9 mouse cellular contexts compared by ENCODE assay signal in the genomic region with DNA sequence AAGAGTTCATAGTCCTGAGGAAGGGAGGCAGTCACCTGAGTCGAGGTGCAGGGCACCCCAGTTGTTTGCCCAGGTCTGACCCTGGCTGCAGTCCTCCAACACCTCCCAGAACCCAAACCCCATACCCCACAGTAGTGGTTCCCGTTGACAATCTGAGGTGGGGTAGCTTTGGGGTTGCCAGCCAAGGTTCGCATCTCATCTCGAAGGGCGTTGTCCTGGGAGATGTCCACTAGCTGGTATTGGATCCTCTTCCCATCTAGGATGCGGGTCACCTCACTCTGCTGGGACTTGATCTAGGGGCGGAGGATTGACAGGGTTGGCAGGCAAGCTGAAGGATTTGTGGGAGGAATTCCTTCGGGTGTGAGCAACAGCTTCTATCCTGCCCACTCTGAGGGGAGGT. TPM values are rescaled to one million over a fixed set of nuclear protein-coding genes. Genes with fewer than 3 reads are reported as not detected.
DNase-seq lines count a peak whose midpoint lies in the region; ATAC-seq and TF ChIP-seq lines count a peak whose summit lies in the region.
"Had no signal": no experiment of that assay in that cellular context is flagged by ENCODE, and none has a peak within 500 bp of the region (broad histone marks: within the 10 kb centered on the region; RNA-seq: fewer than 3 reads in every experiment).

No protein-coding gene starts in this region.

- H3K9me3 ChIP-seq in heart, embryonic 12.5 days (replicated peaks), result no peaks in the 10 kb centered on the region
- no peaks in the 10 kb centered on the region for H3K9me3 ChIP-seq in ES-Bruce4 (replicated peaks; ENCODE audit: control insufficient read depth, insufficient read depth, low read length, poor library complexity, severe bottlenecking)
- H3K9me3 ChIP-seq in forebrain, embryonic 15.5 days, result no peaks in the 10 kb centered on the region
- no peaks in the 10 kb centered on the region for H3K9me3 ChIP-seq in liver, embryonic 15.5 days (replicated peaks)

- H3K4me1 ChIP-seq in heart, embryonic 12.5 days (replicated peaks), result peaks cover 44% of the 10 kb centered on the region
- peaks cover 9% of the 10 kb centered on the region for H3K4me1 ChIP-seq in ES-Bruce4 (ENCODE audit: control insufficient read depth, insufficient read depth, low read length)
- peaks cover 28% of the 10 kb centered on the region for H3K4me1 ChIP-seq in forebrain, embryonic 15.5 days
- H3K4me1 ChIP-seq in liver, embryonic 15.5 days (replicated peaks), result peaks cover 68% of the 10 kb centered on the region

- peak overlapping the region; percentile 86 for H3K9ac ChIP-seq in heart, embryonic 12.5 days
- peak overlapping the region; percentile 74 for H3K9ac ChIP-seq in ES-Bruce4 (ENCODE audit: low read depth, poor library complexity, severe bottlenecking)
- peak overlapping the region; percentile 78 for H3K9ac ChIP-seq in forebrain, embryonic 15.5 days (replicated peaks)
- H3K9ac ChIP-seq in liver, embryonic 15.5 days, result peak overlapping the region; percentile 76

- H3K36me3 ChIP-seq in heart, embryonic 12.5 days, result peaks cover 21% of the 10 kb centered on the region
- H3K36me3 ChIP-seq in ES-Bruce4 (ENCODE audit: control insufficient read depth, insufficient read depth, low read length, poor library complexity, severe bottlenecking), result peaks cover 13% of the 10 kb centered on the region
- no peaks in the 10 kb centered on the region for H3K36me3 ChIP-seq in forebrain, embryonic 15.5 days
- peaks cover 14% of the 10 kb centered on the region for H3K36me3 ChIP-seq in liver, embryonic 15.5 days (replicated peaks)

- H3K4me3 ChIP-seq in heart, embryonic 12.5 days, result peak overlapping the region; percentile 88
- H3K4me3 ChIP-seq in ES-Bruce4 (ENCODE audit: low read depth, low read length), result peak overlapping the region; percentile 86
- H3K4me3 ChIP-seq in forebrain, embryonic 15.5 days, result peak overlapping the region; percentile 77
- H3K4me3 ChIP-seq in liver, embryonic 15.5 days (replicated peaks), result peak overlapping the region; percentile 73

- no peak overlapping the region for H3K27ac ChIP-seq in heart, embryonic 12.5 days (ENCODE audit: poor library complexity, severe bottlenecking)
- H3K27ac ChIP-seq in ES-Bruce4 (ENCODE audit: insufficient read depth, low read length), result no peak overlapping the region
- no peak overlapping the region for H3K27ac ChIP-seq in forebrain, embryonic 15.5 days (replicated peaks)
- H3K27ac ChIP-seq in liver, embryonic 15.5 days (replicated peaks), result 0 out of 2 replicates have a peak overlapping the region, but pooled peaks have one; percentile 53

- TF ChIP-seq CTCF in ES-Bruce4 (IDR thresholded peaks at IDR 0.05; ENCODE audit: low read depth, low read length), result no peak

- H3K4me2 ChIP-seq in heart, embryonic 12.5 days, result peak overlapping the region; percentile 90
- H3K4me2 ChIP-seq in forebrain, embryonic 15.5 days (replicated peaks), result peak overlapping the region; percentile 90
- H3K4me2 ChIP-seq in liver, embryonic 15.5 days, result peak overlapping the region; percentile 94

- no peak for TF ChIP-seq POLR2A in ES-Bruce4 (IDR thresholded peaks at IDR 0.05; ENCODE audit: insufficient read depth, low read length)

- no peak for DNase-seq in heart, postnatal 36 days
- DNase-seq in right cerebral cortex, postnatal 36 days (ENCODE audit: low spot score in 2 of 2), result no peak
- DNase-seq in cerebellum, adult 11 months, result no peak
- no peak for DNase-seq in adrenal gland, postnatal 10 days

- no peak for TF ChIP-seq EP300 in ES-Bruce4 (IDR thresholded peaks at IDR 0.05; ENCODE audit: insufficient read depth, low read depth, low read length)

- no peaks in the 10 kb centered on the region; the same call in 1 of the 2 replicates for H3K27me3 ChIP-seq in heart, embryonic 12.5 days (replicated peaks)
- no peaks in the 10 kb centered on the region for H3K27me3 ChIP-seq in ES-Bruce4 (ENCODE audit: control insufficient read depth, insufficient read depth, low read length, poor library complexity, severe bottlenecking)
- no peaks in the 10 kb centered on the region for H3K27me3 ChIP-seq in forebrain, embryonic 15.5 days
- H3K27me3 ChIP-seq in liver, embryonic 15.5 days, result peaks cover 3% of the 10 kb centered on the region; the same call in 1 of the 2 replicates
- H3K27me3 ChIP-seq: Patski had no signal

- no peak for ATAC-seq in heart, embryonic 12.5 days (ENCODE audit: insufficient number of reproducible peaks, low FRiP score)
- no peak for ATAC-seq in forebrain, embryonic 15.5 days (replicated peaks)
- ATAC-seq in liver, embryonic 15.5 days (ENCODE audit: insufficient read depth), result no peak

- 52% methylated on average over 8 of the region's 8 CpGs for WGBS in heart, embryonic 12.5 days
- 57% methylated on average over 8 of the region's 8 CpGs for WGBS in forebrain, embryonic 15.5 days
- 47% methylated on average over 8 of the region's 8 CpGs for WGBS in liver, embryonic 15.5 days (ENCODE audit: insufficient replicate concordance)

- intact Hi-C loops in heart, postnatal 36 days (cut with DNase I), result no loop called here

RNA-seq across cellular contexts. Expression of a gene that starts 0.8 kb away (rescaled TPM):
- 179 and 190 TPM in 2 replicates for polyA plus RNA-seq in heart, embryonic 12.5 days (2016; fragmentation: Nextera tagmentation; extraction: Ambion mirVana)
- 10 to 100 TPM; 36.4 to 39.9 TPM for total RNA-seq in heart, postnatal 36 days (2021)
- polyA plus RNA-seq in ES-Bruce4 (2011; ENCODE audit: insufficient read depth, insufficient read length, low read depth, missing spikeins), result 105 and 106 TPM in 2 replicates
- polyA plus RNA-seq in forebrain, embryonic 15.5 days (2015; fragmentation: Nextera tagmentation; extraction: Ambion mirVana), result 326 and 335 TPM in 2 replicates
- 151 and 166 TPM in 2 replicates for polyA plus RNA-seq in liver, embryonic 15.5 days (2015; fragmentation: Nextera tagmentation; extraction: Ambion mirVana)
- total RNA-seq in adrenal gland, postnatal 10 days (2021), result 100 to 1,000 TPM in 1 of 2 experiments, 10 to 100 TPM in 1; 94.4 to 103 TPM

RNA-seq across cellular contexts. Expression of a gene that starts 25.4 kb away (rescaled TPM):
- polyA plus RNA-seq in heart, embryonic 12.5 days (2016; fragmentation: Nextera tagmentation; extraction: Ambion mirVana), result 2.2 and 2.7 TPM in 2 replicates
- 1 to 10 TPM; 1.6 to 1.9 TPM for total RNA-seq in heart, postnatal 36 days (2021)
- 10.4 and 11.6 TPM in 2 replicates for polyA plus RNA-seq in ES-Bruce4 (2011; ENCODE audit: insufficient read depth, insufficient read length, low read depth, missing spikeins)
- polyA plus RNA-seq in forebrain, embryonic 15.5 days (2015; fragmentation: Nextera tagmentation; extraction: Ambion mirVana), result 12.8 and 15.7 TPM in 2 replicates
- 1.8 and 2.1 TPM in 2 replicates for polyA plus RNA-seq in liver, embryonic 15.5 days (2015; fragmentation: Nextera tagmentation; extraction: Ambion mirVana)
- total RNA-seq in adrenal gland, postnatal 10 days (2021), result 1 to 10 TPM; 4.1 to 7.5 TPM

RNA-seq across cellular contexts. Expression of a gene that starts 32.9 kb away (rescaled TPM):
- polyA plus RNA-seq in heart, embryonic 12.5 days (2016; fragmentation: Nextera tagmentation; extraction: Ambion mirVana), result 4.3 and 5.7 TPM in 2 replicates
- 1 to 10 TPM; 3.1 to 4.6 TPM for total RNA-seq in heart, postnatal 36 days (2021)
- not detected in 2 replicates for polyA plus RNA-seq in ES-Bruce4 (2011; ENCODE audit: insufficient read depth, insufficient read length, low read depth, missing spikeins)
- polyA plus RNA-seq in forebrain, embryonic 15.5 days (2015; fragmentation: Nextera tagmentation; extraction: Ambion mirVana), result 1.5 and 1.9 TPM in 2 replicates
- 47.4 and 51.5 TPM in 2 replicates for polyA plus RNA-seq in liver, embryonic 15.5 days (2015; fragmentation: Nextera tagmentation; extraction: Ambion mirVana)
- total RNA-seq in adrenal gland, postnatal 10 days (2021), result 10 to 100 TPM; 30.6 to 33.6 TPM
- polyA plus RNA-seq: Patski had no signal

RNA-seq across cellular contexts. Expression of a gene that starts 59.1 kb away (rescaled TPM):
- polyA plus RNA-seq in heart, embryonic 12.5 days (2016; fragmentation: Nextera tagmentation; extraction: Ambion mirVana), result 29.5 and 30.1 TPM in 2 replicates
- total RNA-seq in heart, postnatal 36 days (2021), result 10 to 100 TPM; 49.1 to 50.9 TPM
- 66.3 and 69.0 TPM in 2 replicates for polyA plus RNA-seq in ES-Bruce4 (2011; ENCODE audit: insufficient read depth, insufficient read length, low read depth, missing spikeins)
- polyA plus RNA-seq in forebrain, embryonic 15.5 days (2015; fragmentation: Nextera tagmentation; extraction: Ambion mirVana), result 19.9 and 20.5 TPM in 2 replicates
- polyA plus RNA-seq in liver, embryonic 15.5 days (2015; fragmentation: Nextera tagmentation; extraction: Ambion mirVana), result 37.0 and 37.6 TPM in 2 replicates
- total RNA-seq in adrenal gland, postnatal 10 days (2021), result 10 to 100 TPM; 20.8 to 28.2 TPM
